Mouse (Mus musculus) heart, adult 9 months (tissue): Measurements from ENCODE around the gene Btla.
A peak's percentile ranks its signal among the peaks of the same experiment; 100 is the strongest.

Experiments used
- DNase-seq, 2 experiments: peaks; one replicate each; pipeline ENCODE4 v3.0.0; 2022; ENCODE audit warnings: low spot score in 2 of 2

Gene Btla

GRCm38 (mm10) chr16:45257567-45257966 lies 33.5 kb downstream of the Btla start:
- DNase-seq: no peak

GRCm38 (mm10) chr16:45259663-45260062 lies 35.5 kb downstream of the Btla start:
- DNase-seq: no peak

GRCm38 (mm10) chr16:45261321-45261720 lies 37.2 kb downstream of the Btla start:
- no peak for DNase-seq

GRCm38 (mm10) chr16:45262051-45262450 lies 37.9 kb downstream of the Btla start:
- DNase-seq: no peak

- DNase-seq: peak; percentile 10 to 37
Observed at GRCm38 (mm10) chr16:45269886-45270285, 45.8 kb downstream of the Btla start.

- peak; percentile 17 to 23 for DNase-seq
Observed at GRCm38 (mm10) chr16:45283093-45283492, 59.0 kb downstream of the Btla start.

- no peak for DNase-seq
Observed at GRCm38 (mm10) chr16:45297806-45298205, 73.7 kb downstream of the Btla start.
